Mouse (Mus musculus) hindbrain, embryonic 10.5 days (tissue): ENCODE data around the gene Tmed4. TPM values are rescaled to one million over a fixed set of nuclear protein-coding genes. Genes with fewer than 3 reads are reported as not detected.

ENCODE experiments used
- DNase-seq: peaks from one replicate; pipeline ENCODE4 v3.0.0-alpha.2; 2017; ENCODE audit warnings: low spot score
- H3K27ac ChIP-seq: fragments of 300-500 bp; sonication (generic); 2 replicates; pipeline ENCODE4 v1.5.1; 2016; ENCODE audit warnings: mild to moderate bottlenecking, moderate library complexity
- H3K27me3 ChIP-seq: fragments of 300-500 bp; sonication (generic); 2 replicates; pipeline ENCODE4 v1.6.1; 2016; ENCODE audit warnings: mild to moderate bottlenecking; ENCODE audit not compliant: poor library complexity, insufficient read depth, severe bottlenecking
- H3K36me3 ChIP-seq: fragments of 300-500 bp; sonication (generic); 2 replicates; pipeline ENCODE4 v1.6.1; 2016; ENCODE audit warnings: mild to moderate bottlenecking, moderate library complexity
- H3K4me1 ChIP-seq: fragments of 300-500 bp; sonication (generic); replicated peaks from 2 replicates; pipeline ENCODE4 v1.6.1; 2016; ENCODE audit warnings: mild to moderate bottlenecking
- H3K4me3 ChIP-seq: fragments of 300-500 bp; sonication (generic); 2 replicates; pipeline ENCODE4 v1.5.1; 2016; ENCODE audit warnings: mild to moderate bottlenecking, moderate library complexity
- H3K9me3 ChIP-seq: fragments of 300-500 bp; sonication (generic); 2 replicates; pipeline ENCODE4 v1.6.1; 2016; ENCODE audit warnings: mild to moderate bottlenecking, moderate library complexity
- WGBS: fragments of 180-500 bp; shearing (Covaris S2); methylation state at CpG from one replicate; pipeline ENCODE4 v1.1.7; 2016; 5-methylcytosine and 5-hydroxymethylcytosine counted together
- polyA plus RNA-seq: library from polyadenylated mRNA; unstranded; fragments of >200 nt; fragmentation: Nextera tagmentation; extraction: Ambion mirVana; gene quantifications from 2 replicates; pipeline ENCODE4 v1.2.1, GENCODE M21; 2016

The Tmed4 gene
- polyA plus RNA-seq, 1 experiment from 2014 or later: 137 TPM

- H3K27me3 ChIP-seq: peaks cover 9% of the 10 kb centered on the region; the same call in 1 of the 2 replicates
- no peak overlapping the region for H3K27ac ChIP-seq
- H3K9me3 ChIP-seq: no peaks in the 10 kb centered on the region
- 95% methylated on average over 2 of the region's 2 CpGs for WGBS
- DNase-seq: no peak
- peaks cover 15% of the 10 kb centered on the region for H3K4me1 ChIP-seq
- H3K36me3 ChIP-seq: peaks cover 19% of the 10 kb centered on the region
- no peak overlapping the region for H3K4me3 ChIP-seq
Observed at GRCm38 (mm10) chr11:6293601-6294000, 18.9 kb upstream of the Tmed4 start.

- 93% methylated on average over 4 of the region's 4 CpGs for WGBS
- H3K4me3 ChIP-seq: peak overlapping the region; percentile 86
- no peaks in the 10 kb centered on the region for H3K9me3 ChIP-seq
- H3K27ac ChIP-seq: no peak overlapping the region
- DNase-seq: no peak
- peaks cover 12% of the 10 kb centered on the region for H3K36me3 ChIP-seq
- H3K4me1 ChIP-seq: peaks cover 15% of the 10 kb centered on the region
- peaks cover 9% of the 10 kb centered on the region; the same call in 1 of the 2 replicates for H3K27me3 ChIP-seq
Observed at GRCm38 (mm10) chr11:6292988-6293349, 18.3 kb upstream of the Tmed4 start.

- WGBS: 20% methylated on average over 33 of the region's 33 CpGs
Observed at GRCm38 (mm10) chr11:6292116-6292987, 17.7 kb upstream of the Tmed4 start.

GRCm38 (mm10) chr11:6291401-6292115 is 16.9 kb upstream of the Tmed4 start, which contains the start of gene Ogdh:
Gene Ogdh (plus strand): TSS chr11:6291633.
- Histone ChIP-seq H3K36me3 (no peaks in the 10 kb centered on the region), H3K9me3 (no peaks in the 10 kb centered on the region), H3K4me3 (peak within 1 kb of the TSS; percentile 86), H3K27ac (peak within 1 kb of the TSS; percentile 94), H3K4me1 (peaks cover 15% of the 10 kb centered on the region), H3K27me3 (peaks cover 9% of the 10 kb centered on the region; the same call in 1 of the 2 replicates)
- WGBS: under 1% methylated on average over 77 of the region's 77 CpGs
- peak; percentile 99 for DNase-seq

More at GRCm38 (mm10) chr11:6292116-6292987, 17.7 kb upstream of the Tmed4 start:
- peaks cover 15% of the 10 kb centered on the region for H3K4me1 ChIP-seq
- peaks cover 9% of the 10 kb centered on the region; the same call in 1 of the 2 replicates for H3K27me3 ChIP-seq
- peak overlapping the region; percentile 86 for H3K4me3 ChIP-seq
- no peaks in the 10 kb centered on the region for H3K9me3 ChIP-seq
- H3K36me3 ChIP-seq: peaks cover 6% of the 10 kb centered on the region
- peak overlapping the region; percentile 94 for H3K27ac ChIP-seq
- DNase-seq: no peak

GRCm38 (mm10) chr11:6290883-6291282 is 16.2 kb upstream of the Tmed4 start:
- Histone ChIP-seq H3K9me3 (no peaks in the 10 kb centered on the region), H3K27ac (peak overlapping the region; percentile 94), H3K4me1 (peaks cover 15% of the 10 kb centered on the region), H3K27me3 (peaks cover 9% of the 10 kb centered on the region; the same call in 1 of the 2 replicates), H3K4me3 (peak overlapping the region; percentile 86), H3K36me3 (no peaks in the 10 kb centered on the region)
- no peak for DNase-seq
- WGBS: 35% methylated on average over 3 of the region's 3 CpGs

- WGBS: 91% methylated on average over 3 of the region's 3 CpGs
- peaks cover 9% of the 10 kb centered on the region; the same call in 1 of the 2 replicates for H3K27me3 ChIP-seq
- no peak overlapping the region for H3K27ac ChIP-seq
- H3K4me1 ChIP-seq: peaks cover 15% of the 10 kb centered on the region
- H3K9me3 ChIP-seq: no peaks in the 10 kb centered on the region
- no peak overlapping the region for H3K4me3 ChIP-seq
- no peaks in the 10 kb centered on the region for H3K36me3 ChIP-seq
- no peak for DNase-seq
Observed at GRCm38 (mm10) chr11:6290138-6290537, 15.5 kb upstream of the Tmed4 start.

- Histone ChIP-seq H3K9me3 (peaks cover 17% of the 10 kb centered on the region), H3K27ac (no peak overlapping the region), H3K4me1 (no peaks in the 10 kb centered on the region), H3K36me3 (no peaks in the 10 kb centered on the region), H3K27me3 (no peaks in the 10 kb centered on the region), H3K4me3 (no peak overlapping the region)
- 84% methylated on average over 3 of the region's 3 CpGs for WGBS
- DNase-seq: no peak
Observed at GRCm38 (mm10) chr11:6282940-6283339, 8.3 kb upstream of the Tmed4 start.

GRCm38 (mm10) chr11:6276466-6276865 is 1.8 kb upstream of the Tmed4 start:
- peaks cover 29% of the 10 kb centered on the region for H3K4me1 ChIP-seq
- DNase-seq: no peak
- 79% methylated on average over 3 of the region's 3 CpGs for WGBS
- no peak overlapping the region for H3K4me3 ChIP-seq
- H3K36me3 ChIP-seq: peaks cover 17% of the 10 kb centered on the region
- peaks cover 14% of the 10 kb centered on the region for H3K9me3 ChIP-seq
- no peaks in the 10 kb centered on the region for H3K27me3 ChIP-seq
- H3K27ac ChIP-seq: no peak overlapping the region

GRCm38 (mm10) chr11:6275094-6275484 is 419 bp upstream of the Tmed4 start:
- 27% methylated on average over 7 of the region's 7 CpGs for WGBS
- DNase-seq: no peak
- Histone ChIP-seq H3K4me1 (peaks cover 29% of the 10 kb centered on the region), H3K27me3 (no peaks in the 10 kb centered on the region), H3K27ac (peak overlapping the region; percentile 94), H3K36me3 (peaks cover 29% of the 10 kb centered on the region), H3K4me3 (peak overlapping the region; percentile 93), H3K9me3 (peaks cover 3% of the 10 kb centered on the region; the same call in 1 of the 2 replicates)

- H3K27ac ChIP-seq: peak overlapping the region; percentile 94
- 74% methylated on average over 11 of the region's 11 CpGs for WGBS
Observed at GRCm38 (mm10) chr11:6273607-6274006, 1.1 kb downstream of the Tmed4 start.

GRCm38 (mm10) chr11:6267320-6268254 is 7.1 kb downstream of the Tmed4 start, which contains the start of gene Ddx56:
Gene Ddx56 (minus strand): TSS chr11:6267772.
- H3K27ac ChIP-seq: peak within 1 kb of the TSS; percentile 94
- no peaks in the 10 kb centered on the region for H3K27me3 ChIP-seq
- H3K4me1 ChIP-seq: peaks cover 25% of the 10 kb centered on the region
- peak; percentile 90 for DNase-seq
- H3K36me3 ChIP-seq: peaks cover 72% of the 10 kb centered on the region
- WGBS: 2% methylated on average over 50 of the region's 50 CpGs
- H3K4me3 ChIP-seq: peak within 1 kb of the TSS; percentile 98
- no peaks in the 10 kb centered on the region for H3K9me3 ChIP-seq

More at GRCm38 (mm10) chr11:6273607-6274006, 1.1 kb downstream of the Tmed4 start:
- H3K36me3 ChIP-seq: peaks cover 36% of the 10 kb centered on the region
- no peak for DNase-seq
- H3K27me3 ChIP-seq: no peaks in the 10 kb centered on the region
- peak overlapping the region; percentile 93 for H3K4me3 ChIP-seq
- no peaks in the 10 kb centered on the region for H3K9me3 ChIP-seq
- peaks cover 31% of the 10 kb centered on the region for H3K4me1 ChIP-seq

GRCm38 (mm10) chr11:6266621-6267020 is 8.0 kb downstream of the Tmed4 start:
- Histone ChIP-seq H3K9me3 (no peaks in the 10 kb centered on the region), H3K4me1 (peaks cover 19% of the 10 kb centered on the region), H3K27me3 (no peaks in the 10 kb centered on the region), H3K27ac (peak overlapping the region; percentile 94), H3K36me3 (peaks cover 72% of the 10 kb centered on the region), H3K4me3 (peak overlapping the region; percentile 98)
- no peak for DNase-seq
- 67% methylated on average over 9 of the region's 9 CpGs for WGBS
